Mouse (Mus musculus) lung, embryonic 14.5 days (tissue): ENCODE results near the gene Kif2c. TPM values are rescaled to one million over a fixed set of nuclear protein-coding genes. Genes with fewer than 3 reads are reported as not detected.

Experiments used
- ATAC-seq: fragments of 200-750 bp; cut with Nextera tagmentation; 2 replicates; pipeline ENCODE4 v1.8.0; 2017; ENCODE audit warnings: mild to moderate bottlenecking, moderate TSS enrichment, moderate library complexity; ENCODE audit not compliant: insufficient read depth
- DNase-seq: peaks from one replicate; pipeline ENCODE4 v3.0.0-alpha.2; 2015
- H3K27ac ChIP-seq: fragments of 300-500 bp; sonication (generic); 2 replicates; pipeline ENCODE4 v1.5.1; 2014; ENCODE audit warnings: low read depth, mild to moderate bottlenecking, moderate library complexity
- H3K27me3 ChIP-seq: fragments of 300-500 bp; sonication (generic); 2 replicates; pipeline ENCODE4 v1.6.1; 2014; ENCODE audit warnings: low read length, control low read depth; ENCODE audit not compliant: insufficient read depth
- H3K36me3 ChIP-seq: fragments of 300-500 bp; sonication (generic); 2 replicates; pipeline ENCODE4 v1.6.1; 2014; ENCODE audit warnings: control low read depth; ENCODE audit not compliant: insufficient read depth
- H3K4me1 ChIP-seq: fragments of 300-500 bp; sonication (generic); 2 replicates; pipeline ENCODE4 v1.6.1; 2014; ENCODE audit warnings: antibody characterized with exemption, control low read depth; ENCODE audit not compliant: insufficient read depth
- H3K4me2 ChIP-seq: fragments of 300-500 bp; sonication (generic); 2 replicates; pipeline ENCODE4 v1.6.1; 2014; ENCODE audit warnings: mild to moderate bottlenecking
- H3K4me3 ChIP-seq: fragments of 300-500 bp; sonication (generic); 2 replicates; pipeline ENCODE4 v1.5.1; 2014; ENCODE audit warnings: low read depth, low read length
- H3K9ac ChIP-seq: fragments of 300-500 bp; sonication (generic); 2 replicates; pipeline ENCODE4 v1.6.1; 2014
- H3K9me3 ChIP-seq: fragments of 300-500 bp; sonication (generic); 2 replicates; pipeline ENCODE4 v1.6.1; 2016; ENCODE audit warnings: low read depth, low read length, control low read depth
- CTCF ChIP-seq: IDR thresholded peaks from 2 replicates; pipeline ENCODE4 v1.5.1; 2016; ENCODE audit warnings: antibody characterized with exemption, low read depth
- WGBS: fragments of 180-500 bp; shearing (Covaris S2); extraction: QIAGEN DNeasy Blood & Tissue Kit; methylation state at CpG from one replicate; pipeline ENCODE4 v1.1.7; 2014; 5-methylcytosine and 5-hydroxymethylcytosine counted together
- polyA plus RNA-seq: library from polyadenylated mRNA; unstranded; fragments of >200 nt; fragmentation: Nextera tagmentation; extraction: Ambion mirVana; gene quantifications from 2 replicates; pipeline ENCODE4 v1.2.1, GENCODE M21; 2014

The Kif2c gene
- polyA plus RNA-seq, 1 experiment from 2014 or later = 85.9 TPM

GRCm38 (mm10) chr4:117124518-117125347, 57.7 kb downstream of the Kif2c start:
- TF ChIP-seq CTCF = no peak
- WGBS = 41% methylated on average over 14 of the region's 14 CpGs
- Histone ChIP-seq H3K36me3 (peaks cover 12% of the 10 kb centered on the region; the same call in 1 of the 2 replicates), H3K4me3 (no peak overlapping the region), H3K9me3 (no peaks in the 10 kb centered on the region), H3K4me1 (peaks cover 17% of the 10 kb centered on the region), H3K9ac (peak overlapping the region; percentile 35; the same call in 1 of the 2 replicates), H3K27ac (peak overlapping the region; percentile 94), H3K4me2 (peak overlapping the region; percentile 15), H3K27me3 (no peaks in the 10 kb centered on the region)
- ATAC-seq (no peak), DNase-seq (peak; percentile 59)

- WGBS = 73% methylated on average over 3 of the region's 3 CpGs
- peaks cover 17% of the 10 kb centered on the region for H3K4me1 ChIP-seq
- H3K4me3 ChIP-seq = no peak overlapping the region
- no peak for TF ChIP-seq CTCF
- no peak overlapping the region for H3K4me2 ChIP-seq
- no peak overlapping the region for H3K9ac ChIP-seq
- ATAC-seq (no peak), DNase-seq (no peak)
- peak overlapping the region; percentile 94; the same call in 1 of the 2 replicates for H3K27ac ChIP-seq
- peaks cover 12% of the 10 kb centered on the region; the same call in 1 of the 2 replicates for H3K36me3 ChIP-seq
- H3K27me3 ChIP-seq = no peaks in the 10 kb centered on the region
- no peaks in the 10 kb centered on the region for H3K9me3 ChIP-seq
These were observed 58.3 kb downstream of the Kif2c start for GRCm38 (mm10) chr4:117124218-117124517.

GRCm38 (mm10) chr4:117123546-117124217, 58.8 kb downstream of the Kif2c start:
- H3K9me3 ChIP-seq = no peaks in the 10 kb centered on the region
- no peaks in the 10 kb centered on the region for H3K27me3 ChIP-seq
- H3K9ac ChIP-seq = no peak overlapping the region
- WGBS = 56% methylated on average over 8 of the region's 9 CpGs
- DNase-seq (no peak), ATAC-seq (no peak)
- H3K4me3 ChIP-seq = no peak overlapping the region
- H3K4me1 ChIP-seq = peaks cover 17% of the 10 kb centered on the region
- TF ChIP-seq CTCF = no peak
- no peak overlapping the region for H3K4me2 ChIP-seq
- no peak overlapping the region for H3K27ac ChIP-seq
- peaks cover 10% of the 10 kb centered on the region; the same call in 1 of the 2 replicates for H3K36me3 ChIP-seq

- Histone ChIP-seq H3K4me2 (no peak overlapping the region), H3K36me3 (no peaks in the 10 kb centered on the region), H3K4me3 (no peak overlapping the region), H3K9ac (no peak overlapping the region), H3K27ac (no peak overlapping the region), H3K4me1 (peaks cover 17% of the 10 kb centered on the region), H3K27me3 (no peaks in the 10 kb centered on the region), H3K9me3 (no peaks in the 10 kb centered on the region)
- 79% methylated on average over 4 of the region's 4 CpGs for WGBS
- no peak for TF ChIP-seq CTCF
- DNase-seq (peak; percentile 5), ATAC-seq (no peak)
These were observed 60.2 kb downstream of the Kif2c start for GRCm38 (mm10) chr4:117122209-117122608.

GRCm38 (mm10) chr4:117120445-117121414, 61.7 kb downstream of the Kif2c start:
- H3K27ac ChIP-seq = peak overlapping the region; percentile 96
- ATAC-seq = peak; percentile 95

GRCm38 (mm10) chr4:117120052-117120444, 62.4 kb downstream of the Kif2c start:
- peaks cover 7% of the 10 kb centered on the region for H3K4me1 ChIP-seq
- peak overlapping the region; percentile 96 for H3K27ac ChIP-seq
- H3K4me3 ChIP-seq = peak overlapping the region; percentile 72
- peak overlapping the region; percentile 100 for H3K4me2 ChIP-seq
- peak overlapping the region; percentile 70 for H3K9ac ChIP-seq
- H3K9me3 ChIP-seq = no peaks in the 10 kb centered on the region
- 5% methylated on average over 10 of the region's 10 CpGs for WGBS
- no peaks in the 10 kb centered on the region for H3K27me3 ChIP-seq
- H3K36me3 ChIP-seq = peaks cover 8% of the 10 kb centered on the region
- no peak for ATAC-seq
- TF ChIP-seq CTCF = no peak
- DNase-seq = no peak

More at GRCm38 (mm10) chr4:117120445-117121414, 61.7 kb downstream of the Kif2c start:
- TF ChIP-seq CTCF = peak; percentile 94
- WGBS = under 1% methylated on average over 69 of the region's 69 CpGs
- peaks cover 2% of the 10 kb centered on the region; the same call in 1 of the 2 replicates for H3K36me3 ChIP-seq
- DNase-seq = peak; percentile 100
- H3K4me3 ChIP-seq = peak overlapping the region; percentile 72
- no peaks in the 10 kb centered on the region for H3K27me3 ChIP-seq
- peaks cover 14% of the 10 kb centered on the region for H3K4me1 ChIP-seq
- H3K9me3 ChIP-seq = no peaks in the 10 kb centered on the region
- H3K4me2 ChIP-seq = peak overlapping the region; percentile 100
- peak overlapping the region; percentile 70 for H3K9ac ChIP-seq
